Mouse (Mus musculus): ENCODE measurements at regions not wholly inside any gene's neighbourhood (a gene's known extent, or its start where the extent isn't known, plus 50 kb on each side); places are given as distances from the start of the nearest gene placed in this dataset.

DNA sequence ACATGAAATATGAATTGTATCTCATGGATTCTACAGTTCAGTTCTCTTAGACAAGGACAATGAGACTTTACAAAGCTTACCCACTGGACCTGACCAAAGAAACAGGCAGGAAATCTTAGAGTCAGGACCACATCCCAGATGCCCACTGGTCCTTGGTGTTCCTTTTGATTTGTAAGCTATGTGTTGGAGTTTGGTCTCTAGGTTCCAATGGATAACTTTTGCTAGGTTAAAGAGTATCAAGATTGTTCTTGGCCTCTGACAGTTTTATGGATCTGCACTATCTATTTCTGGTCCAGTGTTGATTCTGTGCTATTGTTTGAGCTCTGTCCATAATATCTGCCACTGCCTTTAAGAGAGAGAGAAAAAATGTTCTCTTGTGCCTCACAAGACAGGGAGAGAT lies 222.6 kb upstream of the Tprg start:
- TF ChIP-seq POLR2A (IDR thresholded peaks at IDR 0.05; ENCODE audit: borderline replicate concordance, extremely low read depth, insufficient read depth, insufficient read length, poor library complexity, severe bottlenecking): no peak
- no peak for TF ChIP-seq CTCF (IDR thresholded peaks at IDR 0.05; ENCODE audit: borderline replicate concordance, extremely low read depth, insufficient read depth, insufficient read length)
